Mouse (Mus musculus): ENCODE measurements at regions not wholly inside any gene's neighbourhood (a gene's known extent, or its start where the extent isn't known, plus 50 kb on each side); places are given as distances from the start of the nearest gene placed in this dataset.
A peak's percentile ranks its signal among the peaks of the same experiment; 100 is the strongest.

GRCm38 (mm10) chr1:137017642-137018041 lies 57.4 kb upstream of the Nr5a2 start:
- DNase-seq (ENCODE audit: extremely low spot score, low spot score), result no peak

GRCm38 (mm10) chr1:137010240-137010926 lies 50.1 kb upstream of the Nr5a2 start:
- Histone ChIP-seq H3K4me1 (no peaks in the 10 kb centered on the region), H3K4me3 (no peak overlapping the region), H3K27me3 (ENCODE audit: poor library complexity, severe bottlenecking) (no peaks in the 10 kb centered on the region), H3K36me3 (replicated peaks) (no peaks in the 10 kb centered on the region), H3K27ac (no peak overlapping the region), H3K9me3 (no peaks in the 10 kb centered on the region)
- no peak for DNase-seq (ENCODE audit: extremely low spot score, low spot score)
- WGBS, result 87% methylated on average over 9 of the region's 9 CpGs

More at GRCm38 (mm10) chr1:137017642-137018041, 57.4 kb upstream of the Nr5a2 start:
- Histone ChIP-seq H3K4me3 (no peak overlapping the region), H3K9me3 (no peaks in the 10 kb centered on the region), H3K4me1 (no peaks in the 10 kb centered on the region), H3K36me3 (replicated peaks) (no peaks in the 10 kb centered on the region), H3K27me3 (ENCODE audit: poor library complexity, severe bottlenecking) (no peaks in the 10 kb centered on the region), H3K27ac (no peak overlapping the region)
- WGBS, result 90% methylated on average over 5 of the region's 5 CpGs

MicroRNAs encoded in the stretch of these regions (microRNA counts, 519-probe panel; counts per million panel counts)
- microRNA mmu-miR-181a (6,448 counts per million, percentile 94 among the panel's probes with 10 or more counts), microRNA mmu-miR-181b+mmu-miR-181d (341 counts per million, percentile 65 among the panel's probes with 10 or more counts)

Small RNA genes lying in the stretch of these regions (microRNA-seq; reads per million reads assigned to microRNA genes)
- gene Mir181a-1 (2,218 reads per million, percentile 82 among the genes with 10 or more reads in this experiment), gene Mir181b-1 (62.9 reads per million, percentile 43 among the genes with 10 or more reads in this experiment)

Data from forebrain, embryonic 10.5 days (tissue).